Mouse (Mus musculus) CD4-positive, CD25-positive, alpha-beta regulatory T cell, adult 2 months (primary cell): ENCODE measurements around the gene Gtpbp1.

Experiments used
- DNase-seq: peaks from one replicate; pipeline ENCODE4 v3.0.0-alpha.2; 2012; ENCODE audit warnings: low read depth, low spot score

The Gtpbp1 gene

GRCm38 (mm10) chr15:79723439-79723838 lies 32.8 kb downstream of the Gtpbp1 start:
- peak; percentile 78 for DNase-seq

GRCm38 (mm10) chr15:79725190-79725789 lies 34.6 kb downstream of the Gtpbp1 start:
- DNase-seq, result no peak

GRCm38 (mm10) chr15:79727840-79728239 lies 37.2 kb downstream of the Gtpbp1 start:
- no peak for DNase-seq

GRCm38 (mm10) chr15:79728311-79728710 lies 37.7 kb downstream of the Gtpbp1 start:
- no peak for DNase-seq

GRCm38 (mm10) chr15:79728731-79729388 lies 38.2 kb downstream of the Gtpbp1 start:
- peak; percentile 77 for DNase-seq

- no peak for DNase-seq
Observed at GRCm38 (mm10) chr15:79731554-79731953, 40.9 kb downstream of the Gtpbp1 start.

- DNase-seq, result no peak
Observed at GRCm38 (mm10) chr15:79733192-79733591, 42.5 kb downstream of the Gtpbp1 start.

GRCm38 (mm10) chr15:79733640-79734039 lies 43.0 kb downstream of the Gtpbp1 start:
- DNase-seq, result no peak

GRCm38 (mm10) chr15:79734311-79734710 lies 43.7 kb downstream of the Gtpbp1 start:
- DNase-seq, result no peak

- DNase-seq, result peak; percentile 60
Observed at GRCm38 (mm10) chr15:79740739-79741138, 50.1 kb downstream of the Gtpbp1 start.

- peak; percentile 77 for DNase-seq
Observed at GRCm38 (mm10) chr15:79741173-79741858, 50.7 kb downstream of the Gtpbp1 start.

- peak; percentile 93 for DNase-seq
Observed at GRCm38 (mm10) chr15:79741921-79742705, 51.5 kb downstream of the Gtpbp1 start, which contains the start of gene Sun2. Gene Sun2, minus strand, starts transcription at chr15:79742536.

GRCm38 (mm10) chr15:79742706-79743023 lies 52.0 kb downstream of the Gtpbp1 start:
- no peak for DNase-seq

- no peak for DNase-seq
Observed at GRCm38 (mm10) chr15:79744001-79744400, 53.4 kb downstream of the Gtpbp1 start.

- no peak for DNase-seq
Observed at GRCm38 (mm10) chr15:79744742-79745141, 54.1 kb downstream of the Gtpbp1 start.

GRCm38 (mm10) chr15:79745312-79745711 lies 54.7 kb downstream of the Gtpbp1 start:
- no peak for DNase-seq

- DNase-seq, result no peak
Observed at GRCm38 (mm10) chr15:79745883-79746282, 55.2 kb downstream of the Gtpbp1 start.

- peak; percentile 55 for DNase-seq
Observed at GRCm38 (mm10) chr15:79747998-79748397, 57.4 kb downstream of the Gtpbp1 start.

GRCm38 (mm10) chr15:79749162-79749561 lies 58.5 kb downstream of the Gtpbp1 start:
- no peak for DNase-seq

GRCm38 (mm10) chr15:79750266-79750665 lies 59.6 kb downstream of the Gtpbp1 start:
- DNase-seq, result no peak

- DNase-seq, result no peak
Observed at GRCm38 (mm10) chr15:79751772-79752171, 61.1 kb downstream of the Gtpbp1 start.
